Mouse (Mus musculus) embryonic facial prominence, embryonic 14.5 days (tissue): ENCODE measurements around the gene Cfap97d1. TPM values are rescaled to one million over a fixed set of nuclear protein-coding genes. Genes with fewer than 3 reads are reported as not detected.

Experiments
- ATAC-seq: fragments of 200-750 bp; cut with Nextera tagmentation; 2 replicates; pipeline ENCODE4 v1.8.0; 2017; ENCODE audit warnings: low read depth, moderate number of reproducible peaks, moderate TSS enrichment
- DNase-seq: peaks from one replicate; pipeline ENCODE4 v3.0.0-alpha.2; 2015; ENCODE audit warnings: low spot score
- H3K27ac ChIP-seq: fragments of 300-500 bp; sonication (generic); replicated peaks from 2 replicates; pipeline ENCODE4 v1.5.1; 2014; ENCODE audit warnings: low read depth, mild to moderate bottlenecking, low read length, moderate library complexity
- H3K27me3 ChIP-seq: fragments of 300-500 bp; sonication (generic); replicated peaks from 2 replicates; pipeline ENCODE4 v1.6.1; 2014; ENCODE audit warnings: low read length; ENCODE audit not compliant: control insufficient read depth, insufficient read depth
- H3K36me3 ChIP-seq: fragments of 300-500 bp; sonication (generic); 2 replicates; pipeline ENCODE4 v1.6.1; 2014; ENCODE audit warnings: low read length, mixed read lengths; ENCODE audit not compliant: control insufficient read depth, insufficient read depth
- H3K4me1 ChIP-seq: fragments of 300-500 bp; sonication (generic); 2 replicates; pipeline ENCODE4 v1.6.1; 2014; ENCODE audit warnings: antibody characterized with exemption, low read length; ENCODE audit not compliant: control insufficient read depth, insufficient read depth
- H3K4me2 ChIP-seq: fragments of 300-500 bp; sonication (generic); 2 replicates; pipeline ENCODE4 v1.6.1; 2014; ENCODE audit warnings: low read depth, mild to moderate bottlenecking, low read length, moderate library complexity, mixed read lengths
- H3K4me3 ChIP-seq: fragments of 300-500 bp; sonication (generic); 2 replicates; pipeline ENCODE4 v1.5.1; 2014; ENCODE audit warnings: low read depth, mild to moderate bottlenecking, low read length
- H3K9ac ChIP-seq: fragments of 300-500 bp; sonication (generic); 2 replicates; pipeline ENCODE4 v1.6.1; 2014; ENCODE audit warnings: low read depth, mild to moderate bottlenecking, low read length, moderate library complexity, mixed read lengths
- H3K9me3 ChIP-seq: fragments of 300-500 bp; sonication (generic); 2 replicates; pipeline ENCODE4 v1.6.1; 2016; ENCODE audit warnings: low read length; ENCODE audit not compliant: control insufficient read depth
- WGBS: fragments of 180-500 bp; shearing (Covaris S2); extraction: QIAGEN DNeasy Blood & Tissue Kit; methylation state at CpG from one replicate; pipeline ENCODE4 v1.1.7; 2014; 5-methylcytosine and 5-hydroxymethylcytosine counted together
- polyA plus RNA-seq: library from polyadenylated mRNA; unstranded; fragments of >200 nt; fragmentation: Nextera tagmentation; extraction: Ambion mirVana; gene quantifications from 2 replicates; pipeline ENCODE4 v1.2.1, GENCODE M21; 2014

Gene Cfap97d1
- polyA plus RNA-seq, 1 experiment from 2014 or later: not detected

GRCm38 (mm10) chr11:102028087-102028816 is 44.2 kb downstream of the Cfap97d1 start, which contains the start of gene Mpp3:
Mpp3 (minus strand) TSS chr11:102028461.
- Histone ChIP-seq H3K4me1 (0 out of 2 replicates have a peak, but pooled peaks cover 4% of the 10 kb centered on the region), H3K4me3 (peak within 1 kb of the TSS; percentile 68), H3K27ac (no peak within 1 kb of the TSS), H3K4me2 (peak within 1 kb of the TSS; percentile 93), H3K9ac (no peak within 1 kb of the TSS; the same call in 1 of the 2 replicates), H3K36me3 (no peaks in the 10 kb centered on the region), H3K9me3 (no peaks in the 10 kb centered on the region), H3K27me3 (no peaks in the 10 kb centered on the region)
- DNase-seq: no peak
- whole genome bisulfite sequencing: 65% methylated on average over 6 of the region's 6 CpGs
- ATAC-seq: no peak

- no peak overlapping the region for H3K4me3 ChIP-seq
- no peaks in the 10 kb centered on the region for H3K36me3 ChIP-seq
- 0 out of 2 replicates have a peak, but pooled peaks cover 4% of the 10 kb centered on the region for H3K4me1 ChIP-seq
- DNase-seq (no peak), ATAC-seq (no peak)
- no peak overlapping the region for H3K27ac ChIP-seq
- H3K9me3 ChIP-seq: no peaks in the 10 kb centered on the region
- WGBS: 81% methylated on average over 4 of the region's 4 CpGs
- H3K4me2 ChIP-seq: no peak overlapping the region
- H3K9ac ChIP-seq: no peak overlapping the region
- no peaks in the 10 kb centered on the region for H3K27me3 ChIP-seq
Measured at GRCm38 (mm10) chr11:102029304-102029703, 45.2 kb downstream of the Cfap97d1 start.

- DNase-seq (no peak), ATAC-seq (no peak)
- H3K9ac ChIP-seq: no peak overlapping the region
- H3K4me1 ChIP-seq: 0 out of 2 replicates have a peak, but pooled peaks cover 4% of the 10 kb centered on the region
- H3K27me3 ChIP-seq: no peaks in the 10 kb centered on the region
- H3K4me3 ChIP-seq: no peak overlapping the region
- H3K4me2 ChIP-seq: no peak overlapping the region
- no peaks in the 10 kb centered on the region for H3K9me3 ChIP-seq
- H3K27ac ChIP-seq: no peak overlapping the region
- no peaks in the 10 kb centered on the region for H3K36me3 ChIP-seq
- WGBS: 30% methylated on average over 7 of the region's 7 CpGs
Measured at GRCm38 (mm10) chr11:102029966-102030365, 45.9 kb downstream of the Cfap97d1 start.

GRCm38 (mm10) chr11:102031149-102031548 is 47.1 kb downstream of the Cfap97d1 start:
- Histone ChIP-seq H3K9me3 (no peaks in the 10 kb centered on the region), H3K36me3 (no peaks in the 10 kb centered on the region), H3K4me2 (no peak overlapping the region), H3K27ac (no peak overlapping the region), H3K4me1 (0 out of 2 replicates have a peak, but pooled peaks cover 4% of the 10 kb centered on the region), H3K27me3 (no peaks in the 10 kb centered on the region), H3K9ac (no peak overlapping the region), H3K4me3 (no peak overlapping the region)
- no peak for DNase-seq
- WGBS: 80% methylated on average over 7 of the region's 7 CpGs
- no peak for ATAC-seq

DNA sequence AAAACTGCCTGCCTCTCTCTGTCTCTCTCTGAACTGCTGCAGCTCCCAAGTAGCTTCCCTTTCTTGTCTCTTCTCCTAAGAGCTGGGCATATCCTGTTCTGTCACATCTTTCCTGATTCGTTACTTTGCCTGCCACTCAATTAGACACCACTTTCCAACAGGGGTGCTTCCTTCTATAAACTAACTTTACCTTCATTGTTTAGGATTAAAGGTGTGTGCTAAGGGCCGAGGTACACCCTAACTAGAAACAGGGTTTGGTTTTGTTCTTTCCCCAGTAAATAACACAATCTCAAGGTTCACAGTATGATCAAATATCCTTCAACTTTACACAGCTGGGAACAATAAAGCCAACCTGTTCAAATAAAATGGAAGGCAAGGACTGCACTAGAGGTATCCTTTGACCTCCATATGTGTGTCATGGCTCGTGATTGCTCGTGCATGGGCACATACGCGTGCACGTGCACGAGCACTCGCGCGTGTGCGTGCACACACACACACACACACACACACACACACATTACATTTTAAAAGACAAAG is 49.0 kb downstream of the Cfap97d1 start:
- Histone ChIP-seq H3K9ac (no peak overlapping the region), H3K4me2 (no peak overlapping the region), H3K27ac (no peak overlapping the region), H3K9me3 (no peaks in the 10 kb centered on the region), H3K36me3 (no peaks in the 10 kb centered on the region), H3K4me3 (no peak overlapping the region), H3K4me1 (no peaks in the 10 kb centered on the region), H3K27me3 (no peaks in the 10 kb centered on the region)
- ATAC-seq (no peak), DNase-seq (no peak)
- 76% methylated on average over 12 of the region's 12 CpGs for WGBS

DNA sequence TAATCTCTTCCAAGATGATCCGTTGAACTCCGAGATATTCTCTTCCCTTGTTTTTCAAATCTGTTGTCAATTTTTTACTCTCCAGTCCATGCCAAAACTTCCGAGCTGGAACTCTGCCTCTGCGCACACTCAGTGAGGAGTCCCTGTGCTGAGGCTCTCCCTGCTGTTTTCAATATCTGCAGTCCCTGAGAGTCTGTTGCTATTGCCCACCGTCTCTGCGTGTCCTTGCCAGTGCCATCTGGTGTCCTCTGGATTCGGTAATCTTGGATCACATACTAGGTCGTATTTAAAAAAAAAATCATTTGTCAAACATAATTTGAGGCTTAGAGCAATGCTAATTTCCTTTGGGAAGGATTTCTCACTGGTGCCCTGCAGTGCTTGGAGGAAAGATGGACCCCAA is 50.8 kb downstream of the Cfap97d1 start:
- H3K27me3 ChIP-seq: no peaks in the 10 kb centered on the region
- DNase-seq: peak; percentile 23
- no peak for ATAC-seq
- no peaks in the 10 kb centered on the region for H3K9me3 ChIP-seq
- H3K4me1 ChIP-seq: no peaks in the 10 kb centered on the region
- H3K9ac ChIP-seq: no peak overlapping the region
- H3K4me2 ChIP-seq: no peak overlapping the region
- no peak overlapping the region for H3K27ac ChIP-seq
- H3K36me3 ChIP-seq: no peaks in the 10 kb centered on the region
- WGBS: 39% methylated on average over 8 of the region's 8 CpGs
- no peak overlapping the region for H3K4me3 ChIP-seq

- WGBS: 71% methylated on average over 5 of the region's 5 CpGs
- no peak overlapping the region for H3K4me3 ChIP-seq
- H3K4me2 ChIP-seq: no peak overlapping the region
- ATAC-seq (no peak), DNase-seq (no peak)
- no peak overlapping the region for H3K27ac ChIP-seq
- no peaks in the 10 kb centered on the region for H3K36me3 ChIP-seq
- H3K9ac ChIP-seq: no peak overlapping the region
- no peaks in the 10 kb centered on the region for H3K9me3 ChIP-seq
- no peaks in the 10 kb centered on the region for H3K27me3 ChIP-seq
- H3K4me1 ChIP-seq: no peaks in the 10 kb centered on the region
Measured at GRCm38 (mm10) chr11:102035456-102035960, 51.4 kb downstream of the Cfap97d1 start.

DNA sequence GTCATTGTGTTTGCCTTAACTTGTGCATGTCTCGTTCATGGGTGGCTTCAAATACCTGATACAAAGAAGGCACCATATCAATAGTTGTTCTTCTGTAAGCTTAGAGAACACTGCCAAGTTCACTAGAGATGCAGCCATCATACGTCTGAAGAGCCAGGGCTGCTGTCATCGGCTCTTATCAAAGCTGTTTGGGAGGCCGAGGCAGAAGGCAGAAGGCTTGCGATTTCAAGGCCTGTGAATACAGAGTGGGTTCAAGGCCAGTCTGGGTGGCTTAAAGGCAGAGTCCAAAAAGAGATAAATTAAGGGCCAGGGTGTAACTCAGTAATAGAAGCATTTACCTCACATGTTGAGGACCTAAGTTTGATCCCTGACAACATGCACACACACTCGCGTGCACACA is 52.3 kb downstream of the Cfap97d1 start:
- Histone ChIP-seq H3K27ac (no peak overlapping the region), H3K4me2 (no peak overlapping the region), H3K9me3 (no peaks in the 10 kb centered on the region), H3K9ac (no peak overlapping the region), H3K4me3 (no peak overlapping the region), H3K36me3 (no peaks in the 10 kb centered on the region), H3K27me3 (no peaks in the 10 kb centered on the region), H3K4me1 (no peaks in the 10 kb centered on the region)
- WGBS: 83% methylated on average over 7 of the region's 7 CpGs
- no peak for ATAC-seq
- no peak for DNase-seq
